Mouse (Mus musculus): Measurements from ENCODE around the gene Efcab6. TPM values are rescaled to one million over a fixed set of nuclear protein-coding genes. Genes with fewer than 3 reads are reported as not detected.

Efcab6 gene
- polyA plus RNA-seq, 1 experiment = not detected

- H3K79me2 ChIP-seq (ENCODE audit: control insufficient read depth, insufficient read depth) = no peaks in the 10 kb centered on the region
- H3K36me3 ChIP-seq (ENCODE audit: control insufficient read depth, insufficient read depth) = no peaks in the 10 kb centered on the region
- TF ChIP-seq TCF3 (IDR thresholded peaks at IDR 0.05; ENCODE audit: insufficient read length, low read depth) (no peak), USF1 (IDR thresholded peaks at IDR 0.05; ENCODE audit: low read depth) (no peak), SRF (IDR thresholded peaks at IDR 0.05; ENCODE audit: control insufficient read depth, insufficient read length, low read depth) (no peak), TCF12 (IDR thresholded peaks at IDR 0.05; ENCODE audit: insufficient read depth, poor library complexity, severe bottlenecking) (no peak), E2F4 (IDR thresholded peaks at IDR 0.05; ENCODE audit: insufficient read depth) (no peak), REST (IDR thresholded peaks at IDR 0.05; ENCODE audit: insufficient read depth, insufficient read length) (no peak), POLR2A (IDR thresholded peaks at IDR 0.05; ENCODE audit: insufficient read length, low read depth) (no peak), CEBPB (IDR thresholded peaks at IDR 0.05; ENCODE audit: insufficient read depth, poor library complexity, severe bottlenecking) (no peak), MYOD1 (IDR thresholded peaks at IDR 0.05; ENCODE audit: control insufficient read depth in 1 of 3, insufficient read length in 2 of 3, low read depth in 2 of 3) (no peak), MYOG (IDR thresholded peaks at IDR 0.05; ENCODE audit: control insufficient read depth in 1 of 3, insufficient read depth in 1 of 3, insufficient read length in 2 of 3, low read depth in 2 of 3) (no peak), MAX (IDR thresholded peaks at IDR 0.05; ENCODE audit: low read depth) (no peak), POLR2AphosphoS2 (IDR thresholded peaks at IDR 0.05; ENCODE audit: insufficient read length, low read depth) (no peak)
- no peak overlapping the region for H3K4me3 ChIP-seq
- no peak overlapping the region for H3K4me2 ChIP-seq (ENCODE audit: low read depth)
- peaks cover 16% of the 10 kb centered on the region for H3K27me3 ChIP-seq (ENCODE audit: control insufficient read depth, insufficient read depth, insufficient read length)
- H3ac ChIP-seq (ENCODE audit: control insufficient read depth, insufficient read length) = no peak overlapping the region
Measured at GRCm38 (mm10) chr15:84045562-84045961, 19.6 kb downstream of the Efcab6 start.

GRCm38 (mm10) chr15:84037067-84037466 lies 28.1 kb downstream of the Efcab6 start:
- no peak overlapping the region for H3K4me2 ChIP-seq (ENCODE audit: low read depth)
- no peak for TF ChIP-seq POLR2AphosphoS2 (IDR thresholded peaks at IDR 0.05; ENCODE audit: insufficient read length, low read depth)
- TF ChIP-seq MYOD1 (IDR thresholded peaks at IDR 0.05; ENCODE audit: control insufficient read depth in 1 of 3, insufficient read length in 2 of 3, low read depth in 2 of 3) = no peak
- H3K4me3 ChIP-seq = no peak overlapping the region
- no peaks in the 10 kb centered on the region for H3K36me3 ChIP-seq (ENCODE audit: control insufficient read depth, insufficient read depth)
- no peaks in the 10 kb centered on the region for H3K27me3 ChIP-seq (ENCODE audit: control insufficient read depth, insufficient read depth, insufficient read length)
- H3ac ChIP-seq (ENCODE audit: control insufficient read depth, insufficient read length) = no peak overlapping the region
- H3K79me2 ChIP-seq (ENCODE audit: control insufficient read depth, insufficient read depth) = no peaks in the 10 kb centered on the region

GRCm38 (mm10) chr15:84025651-84026050 lies 39.5 kb downstream of the Efcab6 start:
- Histone ChIP-seq H3ac (ENCODE audit: control insufficient read depth, insufficient read length) (no peak overlapping the region), H3K4me2 (ENCODE audit: low read depth) (no peak overlapping the region), H3K79me2 (ENCODE audit: control insufficient read depth, insufficient read depth) (no peaks in the 10 kb centered on the region), H3K4me3 (no peak overlapping the region), H3K36me3 (ENCODE audit: control insufficient read depth, insufficient read depth) (no peaks in the 10 kb centered on the region), H3K27me3 (ENCODE audit: control insufficient read depth, insufficient read depth, insufficient read length) (peaks cover 13% of the 10 kb centered on the region)
- no peak for TF ChIP-seq MYOG (IDR thresholded peaks at IDR 0.05; ENCODE audit: control insufficient read depth in 1 of 3, insufficient read depth in 1 of 3, insufficient read length in 2 of 3, low read depth in 2 of 3)
- no peak for TF ChIP-seq REST (IDR thresholded peaks at IDR 0.05; ENCODE audit: insufficient read depth, insufficient read length)
- no peak for TF ChIP-seq POLR2AphosphoS2 (IDR thresholded peaks at IDR 0.05; ENCODE audit: insufficient read length, low read depth)
- TF ChIP-seq MYOD1 (IDR thresholded peaks at IDR 0.05; ENCODE audit: control insufficient read depth in 1 of 3, insufficient read length in 2 of 3, low read depth in 2 of 3) = no peak
- no peak for TF ChIP-seq CEBPB (IDR thresholded peaks at IDR 0.05; ENCODE audit: insufficient read depth, poor library complexity, severe bottlenecking)
- no peak for TF ChIP-seq SRF (IDR thresholded peaks at IDR 0.05; ENCODE audit: control insufficient read depth, insufficient read length, low read depth)
- no peak for TF ChIP-seq E2F4 (IDR thresholded peaks at IDR 0.05; ENCODE audit: insufficient read depth)
- TF ChIP-seq MAX (IDR thresholded peaks at IDR 0.05; ENCODE audit: low read depth) = no peak
- no peak for TF ChIP-seq TCF3 (IDR thresholded peaks at IDR 0.05; ENCODE audit: insufficient read length, low read depth)
- no peak for TF ChIP-seq USF1 (IDR thresholded peaks at IDR 0.05; ENCODE audit: low read depth)
- TF ChIP-seq POLR2A (IDR thresholded peaks at IDR 0.05; ENCODE audit: insufficient read length, low read depth) = no peak
- TF ChIP-seq TCF12 (IDR thresholded peaks at IDR 0.05; ENCODE audit: insufficient read depth, poor library complexity, severe bottlenecking) = no peak

- Histone ChIP-seq H3K4me3 (no peak overlapping the region), H3K4me2 (ENCODE audit: low read depth) (no peak overlapping the region), H3K27me3 (ENCODE audit: control insufficient read depth, insufficient read depth, insufficient read length) (peaks cover 13% of the 10 kb centered on the region), H3K36me3 (ENCODE audit: control insufficient read depth, insufficient read depth) (no peaks in the 10 kb centered on the region), H3K79me2 (ENCODE audit: control insufficient read depth, insufficient read depth) (no peaks in the 10 kb centered on the region), H3ac (ENCODE audit: control insufficient read depth, insufficient read length) (no peak overlapping the region)
- TF ChIP-seq CEBPB (IDR thresholded peaks at IDR 0.05; ENCODE audit: insufficient read depth, poor library complexity, severe bottlenecking) (no peak), REST (IDR thresholded peaks at IDR 0.05; ENCODE audit: insufficient read depth, insufficient read length) (no peak), MYOG (IDR thresholded peaks at IDR 0.05; ENCODE audit: control insufficient read depth in 1 of 3, insufficient read depth in 1 of 3, insufficient read length in 2 of 3, low read depth in 2 of 3) (no peak)
Measured at GRCm38 (mm10) chr15:84024851-84025250, 40.3 kb downstream of the Efcab6 start.

GRCm38 (mm10) chr15:84009366-84010083 lies 55.7 kb downstream of the Efcab6 start:
- H3K36me3 ChIP-seq (ENCODE audit: control insufficient read depth, insufficient read depth) = no peaks in the 10 kb centered on the region
- H3ac ChIP-seq (ENCODE audit: control insufficient read depth, insufficient read length) = no peak overlapping the region
- H3K79me2 ChIP-seq (ENCODE audit: control insufficient read depth, insufficient read depth) = no peaks in the 10 kb centered on the region
- H3K4me3 ChIP-seq = no peak overlapping the region
- TF ChIP-seq MYOG (IDR thresholded peaks at IDR 0.05; ENCODE audit: control insufficient read depth in 1 of 3, insufficient read depth in 1 of 3, insufficient read length in 2 of 3, low read depth in 2 of 3) (no peak), USF1 (IDR thresholded peaks at IDR 0.05; ENCODE audit: low read depth) (no peak), POLR2A (IDR thresholded peaks at IDR 0.05; ENCODE audit: insufficient read length, low read depth) (no peak), MAX (IDR thresholded peaks at IDR 0.05; ENCODE audit: low read depth) (no peak), CEBPB (IDR thresholded peaks at IDR 0.05; ENCODE audit: insufficient read depth, poor library complexity, severe bottlenecking) (no peak), TCF3 (IDR thresholded peaks at IDR 0.05; ENCODE audit: insufficient read length, low read depth) (no peak), MYOD1 (IDR thresholded peaks at IDR 0.05; ENCODE audit: control insufficient read depth in 1 of 3, insufficient read length in 2 of 3, low read depth in 2 of 3) (no peak)
- no peak overlapping the region for H3K4me2 ChIP-seq (ENCODE audit: low read depth)
- peaks cover 10% of the 10 kb centered on the region for H3K27me3 ChIP-seq (ENCODE audit: control insufficient read depth, insufficient read depth, insufficient read length)

Data from myocyte (in vitro differentiated cells).